Mouse (Mus musculus) kidney, adult 2 months (tissue): ENCODE data around the gene Fosl2. TPM values are rescaled to one million over a fixed set of nuclear protein-coding genes. Genes with fewer than 3 reads are reported as not detected.

Experiments
- DNase-seq: peaks from one replicate; pipeline ENCODE4 v3.0.0; 2021
- H3K27ac ChIP-seq: fragments of 200-500 bp; 2 replicates; pipeline ENCODE4 v1.5.1; 2012; ENCODE audit warnings: low read depth, low read length, control low read depth, inconsistent platforms; ENCODE audit not compliant: insufficient read depth
- H3K27me3 ChIP-seq: fragments of 200-500 bp; replicated peaks from 2 replicates; pipeline ENCODE4 v1.6.1; 2012; ENCODE audit warnings: mild to moderate bottlenecking, moderate library complexity, low read length, inconsistent platforms; ENCODE audit not compliant: control insufficient read depth, insufficient read depth
- H3K36me3 ChIP-seq: fragments of 200-500 bp; 2 replicates; pipeline ENCODE4 v1.6.1; 2012; ENCODE audit warnings: mild to moderate bottlenecking, moderate library complexity, low read length, inconsistent platforms; ENCODE audit not compliant: control insufficient read depth, insufficient read depth
- H3K4me1 ChIP-seq: fragments of 200-500 bp; 2 replicates; pipeline ENCODE4 v1.6.1; 2011; ENCODE audit warnings: low read length; ENCODE audit not compliant: control insufficient read depth, insufficient read depth
- H3K4me3 ChIP-seq: fragments of 200-500 bp; 2 replicates; pipeline ENCODE4 v1.5.1; 2011; ENCODE audit warnings: mild to moderate bottlenecking, low read depth, low read length, control low read depth; ENCODE audit not compliant: insufficient read depth
- CTCF ChIP-seq: fragments of 200-500 bp; conservative IDR thresholded peaks from 2 replicates; pipeline ENCODE4 v1.5.1; 2011; ENCODE audit warnings: low read depth, mild to moderate bottlenecking, control low read depth, low read length, moderate library complexity, mixed read lengths; ENCODE audit not compliant: insufficient read depth, insufficient read length
- POLR2A ChIP-seq: fragments of 200-500 bp; IDR thresholded peaks from one replicate; pipeline ENCODE4 v1.6.1; 2011; ENCODE audit warnings: low read depth, low read length, control low read depth
- WGBS: fragments of 180-500 bp; shearing (Covaris S2); methylation state at CpG from one replicate; pipeline ENCODE4 v1.1.7; 2018; 5-methylcytosine and 5-hydroxymethylcytosine counted together
- polyA plus RNA-seq: library from polyadenylated mRNA; depleted of rRNA; stranded (reverse); fragments of >200 nt; gene quantifications from 2 replicates; pipeline ENCODE4 v1.2.3, GENCODE M21; 2012; rRNA removed

The Fosl2 gene
- polyA plus RNA-seq, 1 experiment: 7.5 TPM

- H3K36me3 ChIP-seq: no peaks in the 10 kb centered on the region
- TF ChIP-seq CTCF (peak; percentile 98), POLR2A (no peak)
- WGBS: 13% methylated on average over 4 of the region's 4 CpGs
- DNase-seq: peak; percentile 95
- no peaks in the 10 kb centered on the region for H3K27me3 ChIP-seq
- H3K4me1 ChIP-seq: no peaks in the 10 kb centered on the region
- no peak overlapping the region for H3K27ac ChIP-seq
- H3K4me3 ChIP-seq: no peak overlapping the region
Measured at GRCm38 (mm10) chr5:32197698-32198097, 62.1 kb downstream of the Fosl2 start.

GRCm38 (mm10) chr5:32199136-32199535, 63.5 kb downstream of the Fosl2 start:
- no peak for DNase-seq
- Histone ChIP-seq H3K27me3 (no peaks in the 10 kb centered on the region), H3K36me3 (no peaks in the 10 kb centered on the region), H3K27ac (no peak overlapping the region), H3K4me1 (no peaks in the 10 kb centered on the region), H3K4me3 (no peak overlapping the region)
- WGBS: 82% methylated on average over 3 of the region's 3 CpGs
- no peak for TF ChIP-seq CTCF
- TF ChIP-seq POLR2A: no peak

GRCm38 (mm10) chr5:32199594-32199993, 64.0 kb downstream of the Fosl2 start:
- H3K27me3 ChIP-seq: no peaks in the 10 kb centered on the region
- WGBS: 97% methylated on average over 3 of the region's 3 CpGs
- no peaks in the 10 kb centered on the region for H3K4me1 ChIP-seq
- no peak overlapping the region for H3K4me3 ChIP-seq
- H3K36me3 ChIP-seq: no peaks in the 10 kb centered on the region
- no peak for DNase-seq
- TF ChIP-seq POLR2A: no peak
- H3K27ac ChIP-seq: no peak overlapping the region

- Histone ChIP-seq H3K4me3 (no peak overlapping the region), H3K4me1 (no peaks in the 10 kb centered on the region), H3K36me3 (no peaks in the 10 kb centered on the region), H3K27ac (no peak overlapping the region), H3K27me3 (no peaks in the 10 kb centered on the region)
- DNase-seq: no peak
- no peak for TF ChIP-seq POLR2A
- TF ChIP-seq CTCF: peak; percentile 61
- 79% methylated on average over 4 of the region's 4 CpGs for WGBS
Measured at GRCm38 (mm10) chr5:32204653-32205052, 69.1 kb downstream of the Fosl2 start.

GRCm38 (mm10) chr5:32206726-32207125, 71.1 kb downstream of the Fosl2 start:
- H3K27me3 ChIP-seq: no peaks in the 10 kb centered on the region
- peak; percentile 37 for DNase-seq
- no peak for TF ChIP-seq CTCF
- H3K27ac ChIP-seq: no peak overlapping the region
- H3K36me3 ChIP-seq: no peaks in the 10 kb centered on the region
- WGBS: 45% methylated on average over 2 of the region's 2 CpGs
- H3K4me3 ChIP-seq: no peak overlapping the region
- H3K4me1 ChIP-seq: no peaks in the 10 kb centered on the region

Other genes starting within 250 kb of the Fosl2 start
- gene Plb1, start 96.9 kb downstream of the Fosl2 start, polyA plus RNA-seq: 0.02 and 0.03 TPM in 2 replicates